ENCODE assay signal across 7 mouse cellular contexts in the genomic region with DNA sequence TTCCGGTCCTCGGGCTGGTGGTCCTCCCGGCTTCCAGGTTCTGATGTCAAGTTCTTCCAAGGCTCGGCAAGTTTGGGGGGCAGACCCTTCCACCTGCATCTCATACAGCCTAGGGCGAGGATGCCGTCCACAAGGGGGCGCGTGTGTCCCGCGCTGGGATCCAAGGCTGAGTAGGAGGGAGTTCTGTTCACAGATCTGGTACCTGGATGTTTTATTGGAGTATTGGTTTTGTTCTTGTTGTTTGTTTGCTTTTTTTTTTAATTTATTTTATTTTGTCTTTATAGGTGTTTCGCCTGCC. TPM values are rescaled to one million over a fixed set of nuclear protein-coding genes. Genes with fewer than 3 reads are reported as not detected.
DNase-seq lines count a peak whose midpoint lies in the region; ATAC-seq and TF ChIP-seq lines count a peak whose summit lies in the region.

No protein-coding gene starts in this region.

- no peaks in the 10 kb centered on the region for H3K9me3 ChIP-seq in embryonic facial prominence, embryonic 11.5 days (replicated peaks; ENCODE audit: control insufficient read depth, low read length)
- no peaks in the 10 kb centered on the region for H3K9me3 ChIP-seq in limb, embryonic 13.5 days
- H3K9me3 ChIP-seq in midbrain, embryonic 16.5 days (replicated peaks; ENCODE audit: control insufficient read depth, low read length, poor library complexity, severe bottlenecking): no peaks in the 10 kb centered on the region

- H3K27me3 ChIP-seq in embryonic facial prominence, embryonic 11.5 days (ENCODE audit: control insufficient read depth, insufficient read depth, low read length): no peaks in the 10 kb centered on the region
- no peaks in the 10 kb centered on the region for H3K27me3 ChIP-seq in heart, adult 2 months (ENCODE audit: control insufficient read depth, insufficient read depth, low read length)
- H3K27me3 ChIP-seq in limb, embryonic 13.5 days: peaks cover 11% of the 10 kb centered on the region
- H3K27me3 ChIP-seq in midbrain, embryonic 16.5 days (ENCODE audit: control insufficient read depth, insufficient read depth, low read depth, low read length): no peaks in the 10 kb centered on the region
- H3K27me3 ChIP-seq in spleen, adult 2 months (ENCODE audit: control insufficient read depth, insufficient read depth, low read length): no peaks in the 10 kb centered on the region

- H3K36me3 ChIP-seq in embryonic facial prominence, embryonic 11.5 days (replicated peaks; ENCODE audit: control insufficient read depth, insufficient read depth, low read depth, low read length): no peaks in the 10 kb centered on the region
- H3K36me3 ChIP-seq in heart, adult 2 months (ENCODE audit: control insufficient read depth, insufficient read depth, low read length): no peaks in the 10 kb centered on the region
- H3K36me3 ChIP-seq in limb, embryonic 13.5 days: no peaks in the 10 kb centered on the region
- no peaks in the 10 kb centered on the region for H3K36me3 ChIP-seq in midbrain, embryonic 16.5 days (ENCODE audit: control insufficient read depth, insufficient read depth, low read length)
- H3K36me3 ChIP-seq in spleen, adult 2 months (ENCODE audit: control insufficient read depth, insufficient read depth, low read length): no peaks in the 10 kb centered on the region

- no peak overlapping the region for H3K9ac ChIP-seq in embryonic facial prominence, embryonic 11.5 days (replicated peaks; ENCODE audit: low read length)
- no peak overlapping the region for H3K9ac ChIP-seq in heart, adult 2 months (ENCODE audit: low read depth, low read length)
- H3K9ac ChIP-seq in limb, embryonic 13.5 days: no peak overlapping the region; the same call in 1 of the 2 replicates
- no peak overlapping the region for H3K9ac ChIP-seq in midbrain, embryonic 16.5 days (ENCODE audit: low read depth, low read length)

- H3K4me3 ChIP-seq in embryonic facial prominence, embryonic 11.5 days (ENCODE audit: low read depth, low read length): no peak overlapping the region
- H3K4me3 ChIP-seq in heart, adult 2 months: peak overlapping the region; percentile 14; the same call in 1 of the 2 replicates
- peak overlapping the region; percentile 26 for H3K4me3 ChIP-seq in limb, embryonic 13.5 days
- H3K4me3 ChIP-seq in midbrain, embryonic 16.5 days (ENCODE audit: low read depth, low read length): peak overlapping the region; percentile 16
- H3K4me3 ChIP-seq in spleen, adult 2 months (ENCODE audit: extremely low read depth, insufficient read depth, insufficient read length): peak overlapping the region; percentile 40

- no peaks in the 10 kb centered on the region for H3K79me2 ChIP-seq in heart, adult 2 months (replicated peaks; ENCODE audit: control insufficient read depth, insufficient read depth, low read length)

- WGBS in embryonic facial prominence, embryonic 11.5 days: under 1% methylated on average over 11 of the region's 11 CpGs
- 2% methylated on average over 11 of the region's 11 CpGs for WGBS in heart, adult 2 months
- WGBS in limb, embryonic 13.5 days: under 1% methylated on average over 11 of the region's 11 CpGs
- WGBS in midbrain, embryonic 16.5 days: 2% methylated on average over 11 of the region's 11 CpGs
- 1% methylated on average over 11 of the region's 11 CpGs for WGBS in spleen, adult 2 months

- no peaks in the 10 kb centered on the region for H3K4me1 ChIP-seq in embryonic facial prominence, embryonic 11.5 days (ENCODE audit: control insufficient read depth, insufficient read depth, low read length)
- no peaks in the 10 kb centered on the region for H3K4me1 ChIP-seq in heart, adult 2 months (ENCODE audit: control insufficient read depth, insufficient read depth, low read length)
- H3K4me1 ChIP-seq in limb, embryonic 13.5 days: peaks cover 9% of the 10 kb centered on the region; the same call in 1 of the 2 replicates
- H3K4me1 ChIP-seq in midbrain, embryonic 16.5 days (ENCODE audit: control insufficient read depth, insufficient read depth, low read length): peaks cover 6% of the 10 kb centered on the region; the same call in 1 of the 2 replicates
- H3K4me1 ChIP-seq in spleen, adult 2 months (ENCODE audit: control insufficient read depth, insufficient read depth, insufficient read length): 0 out of 2 replicates have a peak, but pooled peaks cover 4% of the 10 kb centered on the region

- peak; percentile 90 for DNase-seq in adrenal gland, postnatal 14 days
- peak; percentile 81 for DNase-seq in embryonic facial prominence, embryonic 11.5 days (ENCODE audit: low spot score)
- peak; percentile 83 to 90 for DNase-seq in heart, adult 2 months
- peak; percentile 57 to 83 for DNase-seq in kidney, adult 8-10 months
- peak; percentile 52 to 84 for DNase-seq in spleen, adult 2 months (ENCODE audit: low read depth in 1 of 2, low spot score in 2 of 2)

- no peak overlapping the region for H3K27ac ChIP-seq in embryonic facial prominence, embryonic 11.5 days (replicated peaks; ENCODE audit: low read depth, low read length)
- H3K27ac ChIP-seq in heart, adult 2 months: no peak overlapping the region
- no peak overlapping the region for H3K27ac ChIP-seq in limb, embryonic 13.5 days
- H3K27ac ChIP-seq in midbrain, embryonic 16.5 days (ENCODE audit: low read length): no peak overlapping the region
- H3K27ac ChIP-seq in spleen, adult 2 months (ENCODE audit: insufficient read depth, low read length): no peak overlapping the region

- TF ChIP-seq EP300 in heart, adult 2 months (IDR thresholded peaks at IDR 0.05; ENCODE audit: insufficient read depth, low read depth, low read length): 0 out of 2 replicates have a peak, but pooled peaks have one; percentile 28

- H3K4me2 ChIP-seq in embryonic facial prominence, embryonic 11.5 days (ENCODE audit: low read depth, low read length): peak overlapping the region; percentile 17; the same call in 1 of the 2 replicates
- peak overlapping the region; percentile 56 for H3K4me2 ChIP-seq in limb, embryonic 13.5 days (replicated peaks)
- H3K4me2 ChIP-seq in midbrain, embryonic 16.5 days (ENCODE audit: low read length): peak overlapping the region; percentile 45

- TF ChIP-seq CTCF in heart, adult 2 months (IDR thresholded peaks at IDR 0.05): peak; percentile 94
- TF ChIP-seq CTCF in spleen, adult 2 months (IDR thresholded peaks at IDR 0.05; ENCODE audit: extremely low read depth, insufficient read depth, insufficient read length, insufficient replicate concordance): peak; percentile 97

- TF ChIP-seq POLR2A in heart, adult 2 months (IDR thresholded peaks at IDR 0.05; ENCODE audit: insufficient read depth, low read depth, low read length): no peak
- no peak for TF ChIP-seq POLR2A in spleen, adult 2 months (IDR thresholded peaks at IDR 0.05; ENCODE audit: low read depth, low read length)

- intact Hi-C loops in heart, adult 2 months (cut with DNase I): loop anchor here (1.0 to 2.0 kb wide), 4 partner anchors 71 to 238 kb away; a partner anchor contains a TSS

- ATAC-seq in embryonic facial prominence, embryonic 11.5 days (replicated peaks; ENCODE audit: insufficient number of reproducible peaks, low FRiP score, low TSS enrichment, low read depth): peak; percentile 83
- peak; percentile 83 for ATAC-seq in limb, embryonic 13.5 days (ENCODE audit: low FRiP score, low read depth)
- peak; percentile 85 for ATAC-seq in midbrain, embryonic 16.5 days

RNA-seq across cellular contexts. Expression of a gene that starts 8.6 kb away (rescaled TPM):
- total RNA-seq in adrenal gland, postnatal 14 days (2021): 0.44 and 0.68 TPM in 2 replicates
- 5.2 and 5.6 TPM in 2 replicates for polyA plus RNA-seq in embryonic facial prominence, embryonic 11.5 days (2014; fragmentation: Nextera tagmentation; extraction: Ambion mirVana)
- total RNA-seq in heart, adult 2 months (2021): under 1 TPM; 0.26 to 0.80 TPM
- 0.67 and 1.2 TPM in 2 replicates for polyA plus RNA-seq in heart, adult 2 months (2012; rRNA removed)
- polyA plus RNA-seq in limb, embryonic 13.5 days (2015; fragmentation: Nextera tagmentation; extraction: Ambion mirVana): 9.2 and 10.9 TPM in 2 replicates
- polyA plus RNA-seq in midbrain, embryonic 16.5 days (2015; fragmentation: Nextera tagmentation; extraction: Ambion mirVana): 8.8 and 9.7 TPM in 2 replicates
- 2.7 and 3.4 TPM in 2 replicates for polyA plus RNA-seq in spleen, adult 2 months (2012; rRNA removed)

RNA-seq across cellular contexts. Expression of a gene that starts 9.0 kb away (rescaled TPM):
- 6.4 and 12.3 TPM in 2 replicates for total RNA-seq in adrenal gland, postnatal 14 days (2021)
- polyA plus RNA-seq in embryonic facial prominence, embryonic 11.5 days (2014; fragmentation: Nextera tagmentation; extraction: Ambion mirVana): 39.9 and 51.6 TPM in 2 replicates
- total RNA-seq in heart, adult 2 months (2021): 1 to 10 TPM; 1.5 to 2.7 TPM
- 4.0 and 6.1 TPM in 2 replicates for polyA plus RNA-seq in heart, adult 2 months (2012; rRNA removed)
- polyA plus RNA-seq in limb, embryonic 13.5 days (2015; fragmentation: Nextera tagmentation; extraction: Ambion mirVana): 16.3 and 17.5 TPM in 2 replicates
- 383 and 394 TPM in 2 replicates for polyA plus RNA-seq in midbrain, embryonic 16.5 days (2015; fragmentation: Nextera tagmentation; extraction: Ambion mirVana)
- 1.6 and 1.7 TPM in 2 replicates for polyA plus RNA-seq in spleen, adult 2 months (2012; rRNA removed)

RNA-seq across cellular contexts. Expression of a gene that starts 18.3 kb away (rescaled TPM):
- total RNA-seq in adrenal gland, postnatal 14 days (2021): 1.7 and 9.7 TPM in 2 replicates
- polyA plus RNA-seq in embryonic facial prominence, embryonic 11.5 days (2014; fragmentation: Nextera tagmentation; extraction: Ambion mirVana): 1.5 and 1.6 TPM in 2 replicates
- total RNA-seq in heart, adult 2 months (2021): 1 to 10 TPM; 1.1 to 2.0 TPM
- polyA plus RNA-seq in heart, adult 2 months (2012; rRNA removed): 5.1 and 6.0 TPM in 2 replicates
- polyA plus RNA-seq in limb, embryonic 13.5 days (2015; fragmentation: Nextera tagmentation; extraction: Ambion mirVana): 1.1 TPM in 2 replicates
- 4.2 and 5.0 TPM in 2 replicates for polyA plus RNA-seq in midbrain, embryonic 16.5 days (2015; fragmentation: Nextera tagmentation; extraction: Ambion mirVana)
- 94.1 and 116 TPM in 2 replicates for polyA plus RNA-seq in spleen, adult 2 months (2012; rRNA removed)

RNA-seq across cellular contexts. Expression of a gene that starts 36.9 kb away (rescaled TPM):
- 91.4 and 116 TPM in 2 replicates for total RNA-seq in adrenal gland, postnatal 14 days (2021)
- polyA plus RNA-seq in embryonic facial prominence, embryonic 11.5 days (2014; fragmentation: Nextera tagmentation; extraction: Ambion mirVana): 7.1 and 7.3 TPM in 2 replicates
- 10 to 100 TPM; 63.5 to 70.9 TPM for total RNA-seq in heart, adult 2 months (2021)
- polyA plus RNA-seq in heart, adult 2 months (2012; rRNA removed): 67.5 and 72.4 TPM in 2 replicates
- 5.5 and 6.5 TPM in 2 replicates for polyA plus RNA-seq in limb, embryonic 13.5 days (2015; fragmentation: Nextera tagmentation; extraction: Ambion mirVana)
- 36.0 and 42.8 TPM in 2 replicates for polyA plus RNA-seq in midbrain, embryonic 16.5 days (2015; fragmentation: Nextera tagmentation; extraction: Ambion mirVana)
- polyA plus RNA-seq in spleen, adult 2 months (2012; rRNA removed): 10.7 and 13.1 TPM in 2 replicates

RNA-seq across cellular contexts. Expression of a gene that starts 37.7 kb away (rescaled TPM):
- 0.38 and 1.4 TPM in 2 replicates for total RNA-seq in adrenal gland, postnatal 14 days (2021)
- 5.1 and 5.3 TPM in 2 replicates for polyA plus RNA-seq in embryonic facial prominence, embryonic 11.5 days (2014; fragmentation: Nextera tagmentation; extraction: Ambion mirVana)
- total RNA-seq in heart, adult 2 months (2021): not detected
- polyA plus RNA-seq in heart, adult 2 months (2012; rRNA removed): 0.26 and 1.2 TPM in 2 replicates
- 1.7 and 2.9 TPM in 2 replicates for polyA plus RNA-seq in limb, embryonic 13.5 days (2015; fragmentation: Nextera tagmentation; extraction: Ambion mirVana)
- 2.1 and 3.3 TPM in 2 replicates for polyA plus RNA-seq in midbrain, embryonic 16.5 days (2015; fragmentation: Nextera tagmentation; extraction: Ambion mirVana)
- 6.3 and 6.8 TPM in 2 replicates for polyA plus RNA-seq in spleen, adult 2 months (2012; rRNA removed)

Comparison
In these comparisons a context has a peak if more than half of its experiments do, and no peak if none do; other contexts are left out.
1. RNA of a gene that starts 18.3 kb away (polyA plus RNA-seq): 94.1 to 116 TPM in spleen, adult 2 months; 5.1 to 6.0 TPM in heart, adult 2 months, 4.2 to 5.0 TPM in midbrain, embryonic 16.5 days, 1.5 to 1.6 TPM in embryonic facial prominence, embryonic 11.5 days and 1.1 TPM in limb, embryonic 13.5 days; every median in the first group is over 10 times any median in the second.
2. Peak in every context shown above with its lines, with median percentiles within 50 percentile points of each other: DNase-seq, ATAC-seq and H3K4me2 ChIP-seq.